Mouse (Mus musculus) stomach, embryonic 14.5 days (tissue): ENCODE results near the gene Ciapin1. TPM values are rescaled to one million over a fixed set of nuclear protein-coding genes. Genes with fewer than 3 reads are reported as not detected.
A peak's percentile ranks its signal among the peaks of the same experiment; 100 is the strongest.
"Not testable (repeated sequence)": the region's sequence is repeated elsewhere in the genome, so short reads cannot be mapped to it uniquely, and the experiment has no call there.

Experiments used
- ATAC-seq: fragments of 200-750 bp; cut with Nextera tagmentation; 2 replicates; pipeline ENCODE4 v1.8.0; 2017; ENCODE audit warnings: low read depth, moderate TSS enrichment; ENCODE audit not compliant: insufficient number of reproducible peaks, insufficient read depth, low FRiP score
- H3K27ac ChIP-seq: fragments of 300-500 bp; sonication (generic); 2 replicates; pipeline ENCODE4 v1.5.1; 2014; ENCODE audit warnings: mild to moderate bottlenecking, low read length, moderate library complexity, mixed read lengths
- H3K27me3 ChIP-seq: fragments of 300-500 bp; sonication (generic); 2 replicates; pipeline ENCODE4 v1.6.1; 2014; ENCODE audit warnings: low read length, control low read depth, mixed read lengths; ENCODE audit not compliant: control insufficient read depth, insufficient read depth
- H3K36me3 ChIP-seq: fragments of 300-500 bp; sonication (generic); 2 replicates; pipeline ENCODE4 v1.6.1; 2014; ENCODE audit warnings: mild to moderate bottlenecking, control low read depth, low read length, moderate library complexity, mixed read lengths; ENCODE audit not compliant: control insufficient read depth, insufficient read depth
- H3K4me1 ChIP-seq: fragments of 300-500 bp; sonication (generic); 2 replicates; pipeline ENCODE4 v1.6.1; 2014; ENCODE audit warnings: low read length, control low read depth, mixed read lengths; ENCODE audit not compliant: control insufficient read depth, insufficient read depth
- H3K4me2 ChIP-seq: fragments of 300-500 bp; sonication (generic); replicated peaks from 2 replicates; pipeline ENCODE4 v1.6.1; 2014; ENCODE audit warnings: low read depth, low read length, control low read depth
- H3K4me3 ChIP-seq: fragments of 300-500 bp; sonication (generic); 2 replicates; pipeline ENCODE4 v1.5.1; 2014; ENCODE audit warnings: low read depth, low read length, control low read depth
- H3K9ac ChIP-seq: fragments of 300-500 bp; sonication (generic); replicated peaks from 2 replicates; pipeline ENCODE4 v1.6.1; 2014; ENCODE audit warnings: low read depth, mild to moderate bottlenecking, control low read depth, low read length, moderate library complexity, mixed read lengths
- H3K9me3 ChIP-seq: fragments of 300-500 bp; sonication (generic); 2 replicates; pipeline ENCODE4 v1.6.1; 2016; ENCODE audit warnings: low read depth, low read length, control low read depth; ENCODE audit not compliant: control insufficient read depth
- WGBS: fragments of 180-500 bp; shearing (Covaris S2); extraction: QIAGEN DNeasy Blood & Tissue Kit; methylation state at CpG from one replicate; pipeline ENCODE4 v1.1.7; 2014; 5-methylcytosine and 5-hydroxymethylcytosine counted together
- polyA plus RNA-seq: library from polyadenylated mRNA; unstranded; fragments of >200 nt; fragmentation: Nextera tagmentation; extraction: Ambion mirVana; gene quantifications from 2 replicates; pipeline ENCODE4 v1.2.1, GENCODE M21; 2014

Ciapin1 gene
- polyA plus RNA-seq, 1 experiment from 2014 or later, result 96.2 TPM

GRCm38 (mm10) chr8:94836456-94837240 lies 1.5 kb downstream of the Ciapin1 start:
- Histone ChIP-seq H3K27ac (no peak overlapping the region), H3K9ac (peak overlapping the region; percentile 94), H3K4me1 (peaks cover 13% of the 10 kb centered on the region; the same call in 1 of the 2 replicates), H3K4me3 (peak overlapping the region; percentile 96; the same call in 1 of the 2 replicates), H3K36me3 (peaks cover 5% of the 10 kb centered on the region), H3K9me3 (no peaks in the 10 kb centered on the region), H3K27me3 (no peaks in the 10 kb centered on the region), H3K4me2 (peak overlapping the region; percentile 89)
- WGBS, result 59% methylated on average over 11 of the region's 11 CpGs
- no peak for ATAC-seq

DNA sequence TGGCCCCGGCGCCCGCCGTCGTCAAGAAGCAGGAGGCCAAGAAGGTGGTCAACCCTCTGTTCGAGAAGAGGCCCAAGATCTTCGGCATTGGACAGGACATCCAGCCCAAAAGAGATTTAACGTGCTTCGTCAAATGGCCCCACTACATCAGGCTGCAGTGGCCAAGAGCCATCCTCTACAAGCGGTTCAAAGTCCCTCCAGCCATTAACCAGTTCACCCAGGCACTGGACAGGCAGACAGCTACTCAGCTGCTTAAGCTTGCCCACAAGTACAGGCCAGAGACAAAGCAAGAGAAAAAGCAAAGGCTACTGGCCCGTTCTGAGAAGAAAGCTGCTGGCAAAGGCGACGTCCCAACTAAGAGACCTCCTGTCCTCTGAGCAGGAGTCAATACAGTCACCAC lies 2.4 kb downstream of the Ciapin1 start:
- H3K27ac ChIP-seq, H3K4me3 ChIP-seq, ATAC-seq, H3K9me3 ChIP-seq, H3K9ac ChIP-seq, H3K36me3 ChIP-seq, H3K4me2 ChIP-seq, H3K27me3 ChIP-seq: not testable (repeated sequence)
- peaks cover 13% of the 10 kb centered on the region; the same call in 1 of the 2 replicates for H3K4me1 ChIP-seq
- WGBS, result 95% methylated on average over 13 of the region's 13 CpGs

DNA sequence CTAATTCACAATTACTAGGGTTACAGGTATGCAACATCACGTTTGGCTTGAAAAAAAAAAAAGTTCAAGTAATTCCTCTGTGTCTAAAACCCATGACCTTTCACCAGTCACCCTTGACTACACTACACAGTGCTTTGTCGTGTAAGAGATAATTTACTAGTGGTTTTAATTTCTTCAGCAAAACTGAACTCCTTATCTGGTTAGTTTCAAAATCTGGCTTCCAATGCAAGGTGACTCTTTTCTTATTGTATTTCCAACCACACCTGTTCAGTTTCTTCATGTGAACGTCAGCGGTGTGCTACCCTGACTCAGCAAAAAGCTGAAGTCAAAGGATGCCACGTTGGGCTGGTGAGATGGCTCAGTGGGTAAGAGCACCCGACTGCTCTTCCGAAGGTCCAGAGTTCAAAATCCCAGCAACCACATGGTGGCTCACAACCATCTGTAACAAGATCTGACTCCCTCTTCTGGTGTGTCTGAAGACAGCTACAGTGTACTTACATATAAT lies 4.2 kb downstream of the Ciapin1 start:
- not testable (repeated sequence) for H3K4me2 ChIP-seq, H3K4me3 ChIP-seq, H3K9ac ChIP-seq, H3K4me1 ChIP-seq, H3K27ac ChIP-seq, H3K9me3 ChIP-seq, ATAC-seq, H3K27me3 ChIP-seq
- H3K36me3 ChIP-seq, result peaks cover 19% of the 10 kb centered on the region
- 67% methylated on average over 7 of the region's 7 CpGs for WGBS

GRCm38 (mm10) chr8:94828284-94828683 lies 9.9 kb downstream of the Ciapin1 start:
- Histone ChIP-seq H3K4me1 (no peaks in the 10 kb centered on the region), H3K27ac (no peak overlapping the region), H3K9ac (no peak overlapping the region), H3K27me3 (no peaks in the 10 kb centered on the region), H3K4me2 (no peak overlapping the region), H3K36me3 (peaks cover 64% of the 10 kb centered on the region), H3K4me3 (no peak overlapping the region), H3K9me3 (no peaks in the 10 kb centered on the region)
- ATAC-seq, result no peak
- WGBS, result 90% methylated on average over 6 of the region's 6 CpGs

DNA sequence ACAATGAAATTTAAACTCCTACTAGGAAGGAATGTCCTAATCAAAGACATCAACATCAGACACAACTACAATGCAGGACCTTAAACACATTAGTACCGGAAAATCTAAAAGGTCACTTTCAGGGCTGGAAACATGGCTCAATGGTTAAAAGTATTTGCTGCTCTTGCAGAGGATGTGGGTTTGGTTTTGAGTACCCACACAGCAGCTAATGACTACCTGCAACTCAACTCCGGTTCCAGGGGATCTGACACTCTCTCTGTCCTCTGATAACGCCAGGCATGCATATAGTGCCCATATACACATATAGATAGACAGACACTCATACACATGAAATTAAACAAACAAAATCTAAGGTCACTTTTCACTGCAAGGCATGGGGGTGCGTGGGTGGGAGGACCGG lies 11.9 kb downstream of the Ciapin1 start:
- H3K27me3 ChIP-seq, result no peaks in the 10 kb centered on the region
- 94% methylated on average over 5 of the region's 5 CpGs for WGBS
- H3K4me2 ChIP-seq, result no peak overlapping the region
- ATAC-seq, result no peak
- peaks cover 66% of the 10 kb centered on the region for H3K36me3 ChIP-seq
- no peak overlapping the region for H3K4me3 ChIP-seq
- H3K9ac ChIP-seq, result no peak overlapping the region
- no peaks in the 10 kb centered on the region for H3K4me1 ChIP-seq
- H3K27ac ChIP-seq, result no peak overlapping the region
- H3K9me3 ChIP-seq, result no peaks in the 10 kb centered on the region

- H3K9ac ChIP-seq, result no peak overlapping the region
- no peak overlapping the region for H3K4me3 ChIP-seq
- ATAC-seq, result no peak
- H3K4me2 ChIP-seq, result no peak overlapping the region
- H3K27ac ChIP-seq, result no peak overlapping the region
- H3K4me1 ChIP-seq, result no peaks in the 10 kb centered on the region
- H3K9me3 ChIP-seq, result no peaks in the 10 kb centered on the region
- WGBS, result 88% methylated on average over 6 of the region's 6 CpGs
- H3K27me3 ChIP-seq, result no peaks in the 10 kb centered on the region
- H3K36me3 ChIP-seq, result peaks cover 60% of the 10 kb centered on the region
These were observed 13.0 kb downstream of the Ciapin1 start for GRCm38 (mm10) chr8:94825170-94825569.

DNA sequence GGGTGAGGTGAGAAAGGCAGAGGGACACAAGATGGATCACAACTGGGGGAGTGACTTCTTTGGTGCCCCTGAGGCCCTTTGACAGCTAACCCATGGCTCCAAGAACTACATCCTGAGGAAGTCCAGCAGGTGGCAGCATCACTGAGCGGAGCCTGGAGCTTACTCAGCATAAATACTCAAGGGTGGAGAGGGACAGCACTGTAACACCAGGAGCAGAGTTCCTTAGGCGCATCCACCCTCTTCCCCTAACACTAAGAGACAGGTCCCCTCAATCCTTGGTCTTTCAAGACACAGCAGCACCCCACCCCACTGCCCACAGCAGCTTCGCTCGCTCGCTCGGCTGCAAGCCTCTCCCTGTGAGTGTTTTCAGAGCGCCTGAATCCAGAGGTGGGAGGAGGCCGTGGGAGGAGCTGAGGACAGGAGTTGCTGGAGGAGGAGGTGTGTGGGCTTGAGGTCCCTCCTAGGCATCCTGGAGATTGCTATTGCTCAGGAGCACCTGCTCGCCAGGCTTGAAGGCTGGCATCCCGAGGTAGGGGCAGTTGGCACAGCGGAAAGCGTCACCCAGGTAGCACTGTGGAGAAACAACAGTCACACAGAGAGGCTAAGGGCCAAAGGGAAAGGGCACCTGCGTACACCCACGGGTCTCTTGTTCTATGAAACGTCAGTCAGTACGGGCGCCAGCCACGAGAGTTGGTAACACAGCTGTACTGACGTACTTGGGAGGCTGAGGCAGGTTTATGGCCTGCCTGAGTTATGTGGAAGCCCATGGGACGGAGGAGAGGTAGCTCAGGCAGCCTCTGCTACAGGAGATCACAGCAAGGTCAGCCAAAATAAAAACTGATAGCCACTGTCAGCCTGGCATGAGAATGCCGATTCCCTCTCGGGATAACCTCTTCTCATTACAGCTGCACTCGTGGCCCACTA lies 15.3 kb downstream of the Ciapin1 start:
- H3K27ac ChIP-seq, result no peak overlapping the region
- WGBS, result 78% methylated on average over 23 of the region's 23 CpGs
- H3K4me3 ChIP-seq, result no peak overlapping the region
- peaks cover 51% of the 10 kb centered on the region for H3K36me3 ChIP-seq
- H3K9ac ChIP-seq, result no peak overlapping the region
- no peaks in the 10 kb centered on the region for H3K9me3 ChIP-seq
- H3K4me1 ChIP-seq, result no peaks in the 10 kb centered on the region
- no peak overlapping the region for H3K4me2 ChIP-seq
- ATAC-seq, result peak; percentile 62; the same call in 1 of the 2 replicates
- H3K27me3 ChIP-seq, result no peaks in the 10 kb centered on the region

- no peak overlapping the region for H3K4me3 ChIP-seq
- no peak overlapping the region for H3K27ac ChIP-seq
- H3K9me3 ChIP-seq, result no peaks in the 10 kb centered on the region
- no peak overlapping the region for H3K4me2 ChIP-seq
- no peaks in the 10 kb centered on the region for H3K4me1 ChIP-seq
- H3K9ac ChIP-seq, result no peak overlapping the region
- H3K27me3 ChIP-seq, result no peaks in the 10 kb centered on the region
- WGBS, result 100% methylated on average over 2 of the region's 2 CpGs
- peaks cover 39% of the 10 kb centered on the region for H3K36me3 ChIP-seq
- no peak for ATAC-seq
These were observed 16.8 kb downstream of the Ciapin1 start for GRCm38 (mm10) chr8:94821381-94821780.
